Mouse (Mus musculus) cerebellum, postnatal 10 days (tissue): ENCODE results near the gene Krt33b.

Source experiments
- DNase-seq, 2 experiments: peaks; one replicate each; pipeline ENCODE4 v3.0.0; 2021; ENCODE audit warnings: mixed read lengths in 2 of 2

The Krt33b gene

DNA sequence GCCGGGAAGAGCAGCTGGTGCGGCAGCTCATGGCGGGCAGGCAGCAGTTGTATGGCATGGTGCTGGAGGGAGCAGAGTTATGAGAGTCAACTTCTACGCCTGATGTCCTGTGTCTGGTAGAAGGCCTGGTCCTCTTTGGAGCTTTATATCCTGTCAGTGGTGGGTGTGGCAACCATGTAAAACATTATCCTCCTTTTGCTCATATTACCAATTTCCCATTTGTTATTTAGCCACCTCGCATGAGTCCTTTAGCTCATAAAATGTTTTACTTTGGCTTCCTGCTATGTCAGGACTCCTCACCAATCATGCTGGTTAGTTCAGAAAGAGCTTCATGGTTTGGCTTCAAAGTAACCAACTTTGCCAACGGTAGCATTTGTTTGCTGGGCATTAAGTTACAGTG lies at the start of gene Krt33b:
Krt33b (minus strand) TSS at position 101 of the 400 bp plus-strand sequence.
- DNase-seq: no peak

DNA sequence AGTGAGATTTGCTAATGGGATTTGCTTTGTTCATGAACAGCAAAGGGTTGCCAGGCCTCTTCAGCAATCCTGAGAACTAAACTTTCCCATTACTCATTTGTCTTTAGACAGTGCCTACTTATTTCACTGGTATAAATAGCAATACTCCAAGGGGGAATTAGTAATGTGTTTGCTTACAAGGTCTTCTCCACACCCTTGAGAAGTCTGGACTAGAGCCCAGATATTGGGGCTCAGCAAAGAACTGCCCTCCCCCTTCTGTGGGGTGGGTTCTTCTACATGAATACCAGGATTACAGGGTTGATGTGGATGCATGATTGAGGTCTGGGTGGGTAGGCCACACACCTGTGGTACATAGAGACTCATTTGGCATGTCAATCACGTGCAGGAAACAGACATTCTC lies 44.2 kb upstream of the Krt33b start:
- DNase-seq: no peak

GRCm38 (mm10) chr11:100067293-100068036 lies 37.8 kb upstream of the Krt33b start:
- no peak for DNase-seq

GRCm38 (mm10) chr11:100066236-100067010 lies 36.8 kb upstream of the Krt33b start:
- peak; percentile 84 to 88 for DNase-seq

GRCm38 (mm10) chr11:100058875-100059274 lies 29.2 kb upstream of the Krt33b start:
- DNase-seq: peak; percentile 47 to 58

GRCm38 (mm10) chr11:100055686-100056655 lies 26.3 kb upstream of the Krt33b start:
- DNase-seq: peak; percentile 31 to 39

- no peak for DNase-seq
Observed at GRCm38 (mm10) chr11:100050451-100050850, 20.8 kb upstream of the Krt33b start, which contains the start of gene Krt31. Krt31 (minus strand) TSS chr11:100050551.

- no peak for DNase-seq
Observed at GRCm38 (mm10) chr11:100047193-100047592, 17.5 kb upstream of the Krt33b start.

DNA sequence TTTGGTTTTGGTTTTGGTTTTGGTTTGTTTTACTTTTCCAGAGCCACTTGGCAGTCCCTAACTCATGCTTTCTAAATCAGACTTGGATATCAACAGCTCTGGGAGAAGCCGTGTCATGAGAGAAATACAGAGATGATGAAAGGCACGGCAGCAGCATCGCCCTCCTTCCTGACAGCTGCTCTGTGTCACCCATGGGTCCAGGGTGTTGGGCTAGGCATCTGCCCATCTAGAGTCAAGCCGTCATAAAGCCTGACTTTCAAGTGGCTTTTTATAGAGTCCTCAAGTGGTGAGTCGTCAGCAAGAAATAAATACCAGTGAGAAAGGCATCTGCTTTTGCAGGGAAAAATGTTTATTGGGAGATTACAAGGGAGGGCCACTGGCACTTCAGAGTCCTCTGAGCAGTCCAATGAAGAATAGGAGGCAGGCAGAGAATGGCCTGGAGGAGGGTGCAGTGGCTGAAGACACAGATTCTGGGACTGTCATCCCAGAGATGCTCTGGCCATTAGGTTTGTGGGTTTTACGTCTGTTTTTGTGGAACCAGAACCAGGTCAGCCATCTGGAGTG lies 16.7 kb upstream of the Krt33b start:
- no peak for DNase-seq

DNA sequence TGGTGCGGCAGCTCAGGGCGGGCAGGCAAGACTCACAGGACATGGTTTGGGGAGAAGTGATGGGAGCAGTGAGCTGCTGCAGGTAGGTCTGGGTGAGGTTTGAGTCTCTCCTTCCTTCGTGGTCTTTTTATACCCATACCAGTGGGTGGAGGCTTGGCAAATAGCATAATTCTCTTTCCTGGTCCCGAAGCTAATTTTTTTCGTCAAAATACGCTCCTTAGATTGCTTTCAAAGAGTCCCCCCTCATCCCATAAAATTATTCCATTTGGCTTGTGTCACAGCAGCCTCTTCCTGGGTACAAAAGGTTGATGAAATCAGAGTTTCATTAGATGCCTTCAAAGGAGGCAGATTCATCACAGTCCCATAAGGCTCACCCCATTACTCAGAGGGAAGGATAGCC lies 11.8 kb upstream of the Krt33b start, which contains the start of gene Krt34:
Krt34 (minus strand) TSS at position 101 of the 400 bp plus-strand sequence.
- no peak for DNase-seq

GRCm38 (mm10) chr11:100021438-100021837 lies 8.2 kb downstream of the Krt33b start:
- no peak for DNase-seq

DNA sequence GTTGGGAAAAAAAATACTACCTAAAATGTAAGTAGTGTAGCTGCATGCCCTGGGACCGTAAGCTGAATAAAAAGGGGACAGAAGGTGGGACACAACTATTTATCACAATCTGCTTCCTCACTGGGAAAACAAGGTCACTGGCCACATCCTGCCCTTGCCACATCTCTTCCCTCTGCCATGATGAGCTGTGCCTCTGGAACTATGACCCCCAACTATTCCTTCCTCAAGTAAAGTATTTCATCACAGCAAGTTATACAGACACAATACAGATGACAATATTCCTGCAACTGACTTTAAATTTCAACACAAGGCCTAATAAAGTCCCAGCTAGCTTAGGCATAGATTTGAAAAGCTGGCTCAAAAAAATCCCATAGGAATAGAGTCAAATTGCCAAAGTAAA lies 10.2 kb downstream of the Krt33b start:
- no peak for DNase-seq

DNA sequence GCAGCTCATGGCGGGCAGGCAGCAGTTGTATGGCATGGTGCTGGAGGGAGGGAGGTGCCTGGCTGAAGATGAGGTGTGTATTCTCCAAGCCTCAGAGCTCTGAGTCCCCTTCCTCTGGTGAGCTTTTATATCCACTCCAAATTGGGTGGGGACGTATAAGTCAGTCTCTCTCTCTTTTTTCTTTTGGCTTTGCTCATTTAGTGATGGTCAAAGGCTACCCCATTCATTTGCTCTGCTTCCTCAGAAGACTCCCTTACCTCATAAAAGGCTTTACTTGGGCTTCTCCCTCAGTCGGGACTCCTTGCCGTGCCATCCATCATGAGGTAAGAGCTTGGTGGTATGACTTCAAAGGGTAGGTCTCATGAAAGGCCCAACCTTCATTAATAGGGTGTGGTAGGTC lies 13.6 kb downstream of the Krt33b start, which contains the start of gene Krt33a:
Krt33a (minus strand) TSS at position 101 of the 400 bp plus-strand sequence.
- no peak for DNase-seq

DNA sequence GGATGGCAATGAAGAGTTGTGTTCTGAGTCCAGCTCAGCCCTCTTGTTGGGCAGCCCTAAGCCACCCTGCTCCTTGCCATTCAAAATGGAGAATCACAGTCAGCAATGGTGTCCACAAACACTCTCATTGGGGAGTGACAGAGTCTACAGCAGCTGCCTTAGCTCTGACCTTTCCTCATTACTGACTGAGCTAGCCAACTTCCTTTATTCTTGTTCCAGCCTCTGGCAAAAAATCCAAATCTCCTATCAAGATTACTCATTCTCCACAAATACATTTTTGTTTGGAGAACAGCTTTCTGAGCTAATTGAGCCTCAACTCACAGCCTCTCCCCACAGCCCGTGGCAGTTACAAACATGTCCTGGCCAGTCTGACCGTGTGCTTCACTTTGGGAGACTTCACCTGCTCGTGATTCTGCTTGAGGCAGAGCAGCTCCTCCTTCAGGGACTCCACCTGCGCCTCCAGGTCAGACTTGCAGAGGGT lies 15.9 kb downstream of the Krt33b start:
- no peak for DNase-seq

GRCm38 (mm10) chr11:100010682-100011081 lies 19.0 kb downstream of the Krt33b start:
- no peak for DNase-seq

- DNase-seq: no peak
Observed at GRCm38 (mm10) chr11:100008336-100008735, 21.3 kb downstream of the Krt33b start.

- peak; percentile 22 to 39 for DNase-seq
Observed at GRCm38 (mm10) chr11:100006624-100007023, 23.0 kb downstream of the Krt33b start.

DNA sequence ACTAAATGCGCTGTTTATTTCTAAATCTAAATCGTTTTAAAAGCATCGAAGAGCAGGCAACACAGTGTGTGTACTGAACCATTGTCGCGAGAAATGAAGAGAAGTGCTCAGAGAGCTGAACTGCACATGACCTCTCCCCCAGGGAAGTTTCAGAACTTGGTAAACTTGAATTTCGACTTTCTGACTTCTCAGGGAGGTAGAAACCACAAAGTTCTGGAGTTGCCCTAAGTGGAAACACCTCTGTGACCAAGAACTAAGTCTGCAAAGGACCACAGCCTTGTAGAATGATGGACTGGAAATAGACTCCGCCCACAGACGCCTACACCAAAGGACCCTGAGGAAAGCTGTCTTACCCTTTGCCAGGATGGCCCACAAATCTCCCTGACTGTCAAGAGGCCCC lies 23.8 kb downstream of the Krt33b start:
- no peak for DNase-seq

- peak; percentile 74 to 76 for DNase-seq
Observed at GRCm38 (mm10) chr11:100004846-100005245, 24.8 kb downstream of the Krt33b start.

GRCm38 (mm10) chr11:99999091-99999490 lies 30.6 kb downstream of the Krt33b start:
- DNase-seq: no peak

- no peak for DNase-seq
Observed at GRCm38 (mm10) chr11:99994384-99994661, 35.3 kb downstream of the Krt33b start.
